Mouse (Mus musculus) cortical plate, adult 2 months (tissue): ENCODE data around the gene Dmgdh.

Source experiments
- CTCF ChIP-seq: fragments of 200-500 bp; IDR thresholded peaks from 2 replicates; pipeline ENCODE4 v1.5.1; 2011; ENCODE audit warnings: mild to moderate bottlenecking, control low read depth, low read length; ENCODE audit not compliant: insufficient read depth; ENCODE audit errors: extremely low read depth
- POLR2A ChIP-seq: fragments of 200-500 bp; IDR thresholded peaks from 2 replicates; pipeline ENCODE4 v1.6.1; 2011; ENCODE audit warnings: mild to moderate bottlenecking, low read length, control low read depth; ENCODE audit not compliant: insufficient read depth; ENCODE audit errors: extremely low read depth

GRCm38 (mm10) chr13:93724206-93724605, 50.0 kb downstream of the Dmgdh start:
- no peak for TF ChIP-seq POLR2A
- peak; percentile 62 for TF ChIP-seq CTCF
